Mouse (Mus musculus): Measurements from ENCODE around the gene Ssxb1. TPM values are rescaled to one million over a fixed set of nuclear protein-coding genes. Genes with fewer than 3 reads are reported as not detected.
"Not testable (repeated sequence)": the region's sequence is repeated elsewhere in the genome, so short reads cannot be mapped to it uniquely, and the experiment has no call there.

Gene Ssxb1
- polyA plus RNA-seq (2015; fragmentation: Nextera tagmentation; extraction: Ambion mirVana) = not detected in 2 replicates

GRCm38 (mm10) chrX:8413005-8413404, at the start of gene Ssxb1:
Ssxb1 (plus strand) TSS chrX:8413305.
- not testable (repeated sequence) for H3K27ac ChIP-seq (ENCODE audit: low read length); H3K9ac ChIP-seq (replicated peaks; ENCODE audit: low read depth); ATAC-seq; H3K36me3 ChIP-seq (ENCODE audit: insufficient read depth, low read length); H3K4me3 ChIP-seq (ENCODE audit: low read depth, low read length); H3K27me3 ChIP-seq (replicated peaks; ENCODE audit: insufficient read depth, low read length); H3K4me2 ChIP-seq (replicated peaks; ENCODE audit: low read depth, low read length); H3K9me3 ChIP-seq (ENCODE audit: low read length); H3K4me1 ChIP-seq (ENCODE audit: insufficient read depth, low read depth, low read length); DNase-seq (ENCODE audit: low spot score)
- 31% methylated on average over 1 of the region's 1 CpGs for WGBS

GRCm38 (mm10) chrX:8366678-8367077, 46.4 kb upstream of the Ssxb1 start, which contains the start of gene Ssxb9:
Ssxb9 (plus strand) TSS chrX:8366978.
- H3K9ac ChIP-seq (replicated peaks; ENCODE audit: low read depth); H3K9me3 ChIP-seq (ENCODE audit: low read length); H3K4me2 ChIP-seq (replicated peaks; ENCODE audit: low read depth, low read length); H3K4me1 ChIP-seq (ENCODE audit: insufficient read depth, low read depth, low read length); H3K36me3 ChIP-seq (ENCODE audit: insufficient read depth, low read length); H3K27ac ChIP-seq (ENCODE audit: low read length); H3K27me3 ChIP-seq (replicated peaks; ENCODE audit: insufficient read depth, low read length); H3K4me3 ChIP-seq (ENCODE audit: low read depth, low read length); ATAC-seq; DNase-seq (ENCODE audit: low spot score): not testable (repeated sequence)
- WGBS = 18% methylated on average over 1 of the region's 1 CpGs

GRCm38 (mm10) chrX:8461626-8462025, 48.5 kb downstream of the Ssxb1 start, which contains the start of gene Ssxb2:
Ssxb2 (minus strand) TSS chrX:8461726.
- not testable (repeated sequence) for ATAC-seq; H3K9me3 ChIP-seq (ENCODE audit: low read length); H3K27me3 ChIP-seq (replicated peaks; ENCODE audit: insufficient read depth, low read length); DNase-seq (ENCODE audit: low spot score); H3K4me2 ChIP-seq (replicated peaks; ENCODE audit: low read depth, low read length); H3K4me1 ChIP-seq (ENCODE audit: insufficient read depth, low read depth, low read length); H3K36me3 ChIP-seq (ENCODE audit: insufficient read depth, low read length); H3K9ac ChIP-seq (replicated peaks; ENCODE audit: low read depth); H3K4me3 ChIP-seq (ENCODE audit: low read depth, low read length); H3K27ac ChIP-seq (ENCODE audit: low read length)
- 45% methylated on average over 2 of the region's 2 CpGs for WGBS

Other genes starting within 250 kb of the Ssxb1 start
- gene Tbc1d25, start 237.1 kb upstream of the Ssxb1 start, polyA plus RNA-seq (2015; fragmentation: Nextera tagmentation; extraction: Ambion mirVana) = 7.8 and 9.1 TPM in 2 replicates
- gene Ebp, start 219.8 kb upstream of the Ssxb1 start, polyA plus RNA-seq (2015; fragmentation: Nextera tagmentation; extraction: Ambion mirVana) = 51.0 and 58.1 TPM in 2 replicates
- gene Porcn, start 206.8 kb upstream of the Ssxb1 start, polyA plus RNA-seq (2015; fragmentation: Nextera tagmentation; extraction: Ambion mirVana) = 20.3 and 22.3 TPM in 2 replicates
- gene Ftsj1, start 160.9 kb upstream of the Ssxb1 start, polyA plus RNA-seq (2015; fragmentation: Nextera tagmentation; extraction: Ambion mirVana) = 24.2 and 26.5 TPM in 2 replicates
- gene Slc38a5, start 142.2 kb upstream of the Ssxb1 start, polyA plus RNA-seq (2015; fragmentation: Nextera tagmentation; extraction: Ambion mirVana) = 88.1 and 90.0 TPM in 2 replicates
- gene Ssxb10, start 85.9 kb upstream of the Ssxb1 start, polyA plus RNA-seq (2015; fragmentation: Nextera tagmentation; extraction: Ambion mirVana) = not detected in 2 replicates
- not detected in 2 replicates for gene Ssxb9, start 46.3 kb upstream of the Ssxb1 start, polyA plus RNA-seq (2015; fragmentation: Nextera tagmentation; extraction: Ambion mirVana)
- gene Ssxb2, start 48.4 kb downstream of the Ssxb1 start, polyA plus RNA-seq (2015; fragmentation: Nextera tagmentation; extraction: Ambion mirVana) = not detected in 2 replicates
- gene Gm14459, start 111.6 kb downstream of the Ssxb1 start, polyA plus RNA-seq (2015; fragmentation: Nextera tagmentation; extraction: Ambion mirVana) = not detected in 2 replicates
- gene Ssxb6, start 134.9 kb downstream of the Ssxb1 start, polyA plus RNA-seq (2015; fragmentation: Nextera tagmentation; extraction: Ambion mirVana) = not detected in 2 replicates
- not detected in 2 replicates for gene Ssxb3, start 178.5 kb downstream of the Ssxb1 start, polyA plus RNA-seq (2015; fragmentation: Nextera tagmentation; extraction: Ambion mirVana)

Measured in lung, postnatal 0 days (tissue).